Mouse (Mus musculus) heart, embryonic 16.5 days (tissue): Measurements from ENCODE around the gene Ephb2. TPM values are rescaled to one million over a fixed set of nuclear protein-coding genes. Genes with fewer than 3 reads are reported as not detected.

Experiments used
- ATAC-seq: fragments of 200-750 bp; cut with Nextera tagmentation; replicated peaks from 2 replicates; pipeline ENCODE4 v1.8.0; 2017; ENCODE audit warnings: moderate number of reproducible peaks; ENCODE audit not compliant: insufficient read depth, low FRiP score; ENCODE audit errors: extremely low read depth
- H3K27ac ChIP-seq: fragments of 300-500 bp; sonication (generic); 2 replicates; pipeline ENCODE4 v1.5.1; 2014; ENCODE audit warnings: mild to moderate bottlenecking, low read length, control low read depth, moderate library complexity
- H3K27me3 ChIP-seq: fragments of 300-500 bp; sonication (generic); 2 replicates; pipeline ENCODE4 v1.6.1; 2014; ENCODE audit warnings: low read length, mixed read lengths; ENCODE audit not compliant: control insufficient read depth, insufficient read depth
- H3K36me3 ChIP-seq: fragments of 300-500 bp; sonication (generic); 2 replicates; pipeline ENCODE4 v1.6.1; 2014; ENCODE audit not compliant: control insufficient read depth, insufficient read depth
- H3K4me1 ChIP-seq: fragments of 300-500 bp; sonication (generic); 2 replicates; pipeline ENCODE4 v1.6.1; 2014; ENCODE audit warnings: low read length, mixed read lengths; ENCODE audit not compliant: control insufficient read depth, insufficient read depth
- H3K4me2 ChIP-seq: fragments of 300-500 bp; sonication (generic); 2 replicates; pipeline ENCODE4 v1.6.1; 2014; ENCODE audit warnings: low read depth, mild to moderate bottlenecking, control low read depth, low read length
- H3K4me3 ChIP-seq: fragments of 300-500 bp; sonication (generic); 2 replicates; pipeline ENCODE4 v1.5.1; 2014; ENCODE audit warnings: mild to moderate bottlenecking, control low read depth, low read length
- H3K9ac ChIP-seq: fragments of 300-500 bp; sonication (generic); 2 replicates; pipeline ENCODE4 v1.6.1; 2014; ENCODE audit warnings: low read length, control low read depth
- H3K9me3 ChIP-seq: fragments of 300-500 bp; sonication (generic); replicated peaks from 2 replicates; pipeline ENCODE4 v1.6.1; 2016; ENCODE audit warnings: low read length; ENCODE audit not compliant: control insufficient read depth
- WGBS: fragments of 180-500 bp; shearing (Covaris S2); extraction: QIAGEN DNeasy Blood & Tissue Kit; methylation state at CpG from one replicate; pipeline ENCODE4 v1.1.7; 2014; 5-methylcytosine and 5-hydroxymethylcytosine counted together
- polyA plus RNA-seq: library from polyadenylated mRNA; unstranded; fragments of >200 nt; fragmentation: Nextera tagmentation; extraction: Ambion mirVana; gene quantifications from 2 replicates; pipeline ENCODE4 v1.2.1, GENCODE M21; 2015

Gene Ephb2
- polyA plus RNA-seq, 1 experiment from 2014 or later, result 0.70 TPM

DNA sequence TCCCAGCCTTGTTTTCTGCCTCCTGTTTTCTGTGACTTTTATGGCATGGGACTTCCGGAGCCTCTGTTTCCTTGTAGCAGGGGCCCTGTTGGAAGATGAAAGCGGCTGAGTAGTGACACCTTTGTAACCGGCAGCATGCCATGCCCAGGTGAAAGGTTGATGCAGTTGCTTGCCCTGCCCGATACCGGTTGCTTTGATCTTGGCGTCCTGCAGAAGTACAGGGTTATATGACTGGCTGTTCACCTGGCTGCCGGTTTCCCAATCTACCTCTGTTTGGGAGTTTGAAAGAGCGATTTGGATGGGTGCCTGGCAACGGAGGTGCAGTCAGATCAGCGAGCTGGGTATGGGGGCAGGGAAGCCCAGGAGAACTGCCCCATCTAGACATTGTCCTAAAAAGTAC, 7.0 kb upstream of the Ephb2 start:
- Histone ChIP-seq H3K4me2 (no peak overlapping the region), H3K27ac (no peak overlapping the region), H3K9me3 (no peaks in the 10 kb centered on the region), H3K4me1 (no peaks in the 10 kb centered on the region), H3K27me3 (peaks cover 35% of the 10 kb centered on the region), H3K4me3 (no peak overlapping the region), H3K9ac (no peak overlapping the region), H3K36me3 (no peaks in the 10 kb centered on the region)
- WGBS, result 76% methylated on average over 10 of the region's 10 CpGs
- no peak for ATAC-seq

DNA sequence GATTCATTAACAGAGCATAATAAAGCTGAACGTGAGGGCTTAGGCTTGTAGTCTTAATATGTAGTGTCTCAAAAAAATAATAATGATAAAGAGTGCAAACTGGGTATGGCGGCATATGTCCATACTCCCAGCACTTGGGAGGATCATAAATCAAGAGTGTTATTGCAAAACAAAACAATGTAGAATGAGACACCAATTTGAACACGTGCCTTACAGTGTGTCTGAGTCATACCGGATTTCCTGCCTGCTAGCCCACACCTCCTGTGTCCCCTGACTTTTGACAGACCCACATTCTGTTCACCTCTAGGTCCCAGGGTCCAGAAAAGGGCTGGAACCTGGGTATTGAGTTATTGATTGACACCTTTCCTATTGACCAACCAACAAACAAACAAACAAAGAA, 6.2 kb upstream of the Ephb2 start:
- Histone ChIP-seq H3K9ac (no peak overlapping the region), H3K4me1 (no peaks in the 10 kb centered on the region), H3K27ac (no peak overlapping the region), H3K4me2 (no peak overlapping the region), H3K36me3 (no peaks in the 10 kb centered on the region), H3K4me3 (no peak overlapping the region), H3K9me3 (no peaks in the 10 kb centered on the region), H3K27me3 (peaks cover 41% of the 10 kb centered on the region)
- ATAC-seq, result no peak
- WGBS, result 58% methylated on average over 4 of the region's 4 CpGs

- Histone ChIP-seq H3K4me1 (peaks cover 7% of the 10 kb centered on the region; the same call in 1 of the 2 replicates), H3K36me3 (no peaks in the 10 kb centered on the region), H3K4me2 (no peak overlapping the region), H3K27ac (no peak overlapping the region), H3K27me3 (peaks cover 41% of the 10 kb centered on the region), H3K9me3 (no peaks in the 10 kb centered on the region), H3K4me3 (no peak overlapping the region), H3K9ac (no peak overlapping the region)
- WGBS, result 6% methylated on average over 5 of the region's 5 CpGs
- ATAC-seq, result peak; percentile 43
Observed at GRCm38 (mm10) chr4:136841056-136841455, 5.3 kb upstream of the Ephb2 start.

GRCm38 (mm10) chr4:136838462-136838861, 2.7 kb upstream of the Ephb2 start:
- no peak overlapping the region for H3K27ac ChIP-seq
- no peaks in the 10 kb centered on the region for H3K36me3 ChIP-seq
- 49% methylated on average over 9 of the region's 9 CpGs for WGBS
- peaks cover 48% of the 10 kb centered on the region for H3K27me3 ChIP-seq
- no peak for ATAC-seq
- H3K4me1 ChIP-seq, result peaks cover 7% of the 10 kb centered on the region; the same call in 1 of the 2 replicates
- H3K9me3 ChIP-seq, result no peaks in the 10 kb centered on the region
- no peak overlapping the region for H3K4me2 ChIP-seq
- H3K9ac ChIP-seq, result no peak overlapping the region
- no peak overlapping the region for H3K4me3 ChIP-seq

GRCm38 (mm10) chr4:136838026-136838425, 2.2 kb upstream of the Ephb2 start:
- WGBS, result 68% methylated on average over 9 of the region's 9 CpGs
- no peak overlapping the region for H3K4me2 ChIP-seq
- H3K27ac ChIP-seq, result no peak overlapping the region
- H3K36me3 ChIP-seq, result no peaks in the 10 kb centered on the region
- H3K9me3 ChIP-seq, result no peaks in the 10 kb centered on the region
- H3K4me3 ChIP-seq, result no peak overlapping the region
- peaks cover 53% of the 10 kb centered on the region for H3K27me3 ChIP-seq
- no peak for ATAC-seq
- H3K9ac ChIP-seq, result no peak overlapping the region
- H3K4me1 ChIP-seq, result peaks cover 7% of the 10 kb centered on the region; the same call in 1 of the 2 replicates

GRCm38 (mm10) chr4:136836387-136836931, 671 bp upstream of the Ephb2 start:
- Histone ChIP-seq H3K4me2 (peak overlapping the region; percentile 99), H3K4me1 (peaks cover 12% of the 10 kb centered on the region), H3K9me3 (no peaks in the 10 kb centered on the region), H3K36me3 (no peaks in the 10 kb centered on the region), H3K4me3 (peak overlapping the region; percentile 75), H3K9ac (peak overlapping the region; percentile 75), H3K27me3 (peaks cover 63% of the 10 kb centered on the region), H3K27ac (peak overlapping the region; percentile 16)
- 0 out of 2 replicates have a peak, but pooled peaks have one; percentile 16 for ATAC-seq
- under 1% methylated on average over 23 of the region's 27 CpGs for WGBS

GRCm38 (mm10) chr4:136834815-136835620, 770 bp downstream of the Ephb2 start:
- H3K27ac ChIP-seq, result no peak overlapping the region
- no peaks in the 10 kb centered on the region for H3K9me3 ChIP-seq
- H3K9ac ChIP-seq, result peak overlapping the region; percentile 75
- no peaks in the 10 kb centered on the region for H3K36me3 ChIP-seq
- H3K4me1 ChIP-seq, result peaks cover 12% of the 10 kb centered on the region
- peak overlapping the region; percentile 99 for H3K4me2 ChIP-seq
- peak overlapping the region; percentile 75 for H3K4me3 ChIP-seq
- 0 out of 2 replicates have a peak, but pooled peaks have one; percentile 7 for ATAC-seq
- H3K27me3 ChIP-seq, result peaks cover 74% of the 10 kb centered on the region
- WGBS, result under 1% methylated on average over 75 of the region's 76 CpGs

- ATAC-seq, result no peak
- Histone ChIP-seq H3K9me3 (no peaks in the 10 kb centered on the region), H3K36me3 (no peaks in the 10 kb centered on the region), H3K27me3 (peaks cover 74% of the 10 kb centered on the region), H3K4me2 (peak overlapping the region; percentile 99), H3K9ac (peak overlapping the region; percentile 75), H3K27ac (no peak overlapping the region), H3K4me1 (peaks cover 15% of the 10 kb centered on the region), H3K4me3 (peak overlapping the region; percentile 75)
- 13% methylated on average over 12 of the region's 12 CpGs for WGBS
Observed at GRCm38 (mm10) chr4:136834439-136834814, 1.4 kb downstream of the Ephb2 start.
